Mouse (Mus musculus): ENCODE results near the gene Gjc2. TPM values are rescaled to one million over a fixed set of nuclear protein-coding genes. Genes with fewer than 3 reads are reported as not detected.
"Not testable (repeated sequence)": the region's sequence is repeated elsewhere in the genome, so short reads cannot be mapped to it uniquely, and the experiment has no call there.

Gjc2 gene
- total RNA-seq (2021): 1 to 10 TPM in 1 of 2 experiments, under 1 TPM in 1; 0.98 to 1.5 TPM

DNA sequence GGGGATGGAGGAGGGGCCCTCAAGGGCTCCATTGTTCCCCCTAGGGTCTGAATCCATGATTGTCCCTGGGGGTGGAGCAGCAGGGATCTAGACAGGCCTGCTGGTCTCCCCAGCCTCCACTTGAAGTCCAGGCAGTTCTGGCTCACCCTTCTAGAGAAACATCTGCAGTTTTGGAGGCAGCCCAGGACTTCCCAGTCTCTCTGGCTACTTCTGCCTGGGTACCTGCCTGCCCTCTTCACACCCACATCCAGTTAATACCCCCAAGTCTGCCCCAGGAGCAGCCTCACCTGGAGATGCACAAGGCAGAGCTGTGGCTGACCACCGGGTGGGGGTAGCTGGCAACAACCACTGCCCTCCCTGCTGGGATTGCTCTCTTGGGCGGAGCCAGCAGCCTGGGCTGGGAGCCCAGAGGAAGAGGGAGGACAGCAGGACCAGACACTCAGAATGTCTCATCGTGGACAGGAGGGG lies at the start of gene Gjc2:
Gene Gjc2 (minus strand): TSS at position 350 of the 468 bp plus-strand sequence.
- intact Hi-C loops (cut with DNase I): loop anchor here (5.0 kb wide), 1 partner anchor 81 kb away; no protein-coding TSS in a partner anchor
- peak; percentile 65 for DNase-seq (ENCODE audit: low spot score)

DNA sequence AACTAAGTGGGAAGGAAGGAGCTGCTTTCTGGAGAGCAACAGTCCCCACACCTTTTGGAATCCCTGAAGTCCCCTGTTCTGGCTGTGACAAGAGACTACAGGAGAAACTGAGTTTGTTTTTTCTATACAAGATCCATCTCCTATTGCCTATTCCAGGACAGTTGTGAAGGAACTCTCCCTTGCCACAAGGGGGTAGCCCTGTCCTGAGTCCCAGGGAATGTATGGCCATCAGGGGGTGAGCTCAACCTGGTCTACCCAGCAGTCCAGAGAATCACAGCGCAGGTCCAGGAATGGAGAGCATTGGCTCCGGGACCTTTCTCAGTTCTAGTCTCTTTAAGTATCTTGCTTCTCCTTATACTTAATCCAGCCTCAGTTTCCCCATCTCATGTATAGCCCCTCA lies 49.8 kb upstream of the Gjc2 start:
- intact Hi-C loops (cut with DNase I): no loop called here
- no peak for DNase-seq (ENCODE audit: low spot score)

DNA sequence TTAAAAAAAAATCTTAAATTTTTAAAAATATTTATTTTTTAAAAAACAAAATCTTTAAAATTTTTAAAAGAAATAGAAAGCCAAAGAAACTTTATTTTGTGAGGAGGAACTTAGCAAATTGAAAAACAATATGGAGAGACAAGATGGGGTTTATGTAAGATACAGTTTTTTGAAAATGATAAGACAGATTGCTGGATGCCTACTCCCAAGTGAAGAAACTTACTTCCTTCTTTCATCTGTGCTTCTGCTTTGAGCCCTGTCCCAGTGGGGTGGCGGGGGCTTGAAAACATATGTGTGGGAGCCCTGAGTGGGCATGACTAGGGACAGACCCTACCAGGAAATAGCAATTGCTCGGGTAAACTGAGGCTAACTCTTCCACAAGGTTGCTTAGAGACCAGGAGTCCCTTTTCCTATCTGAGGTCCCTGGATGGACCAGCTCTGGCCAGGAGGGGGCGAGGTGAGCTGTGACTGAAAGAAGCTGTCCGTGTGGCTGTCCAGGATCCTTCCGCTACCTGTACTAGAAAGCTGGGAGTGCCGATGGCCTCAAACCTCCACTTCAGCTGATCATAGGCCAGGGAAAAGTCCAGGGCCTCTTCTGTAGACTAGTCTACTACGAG lies 47.2 kb upstream of the Gjc2 start:
- intact Hi-C loops (cut with DNase I): no loop called here
- DNase-seq (ENCODE audit: low spot score): no peak

GRCm38 (mm10) chr11:59228122-59228953 lies 45.3 kb upstream of the Gjc2 start, which contains the start of gene Arf1:
TSS of gene Arf1 (minus strand) at chr11:59228270.
- intact Hi-C loops (cut with DNase I): loop anchor here (5.0 kb wide), 1 partner anchor 66 kb away; the partner anchor contains the start of gene Iba57

GRCm38 (mm10) chr11:59227604-59228121 lies 44.6 kb upstream of the Gjc2 start:
- intact Hi-C loops (cut with DNase I): loop anchor here (5.0 kb wide), 1 partner anchor 65 kb away; the partner anchor contains the start of gene Iba57
- DNase-seq (ENCODE audit: low spot score): no peak

More at GRCm38 (mm10) chr11:59228122-59228953, 45.3 kb upstream of the Gjc2 start, which contains the start of gene Arf1:
- DNase-seq (ENCODE audit: low spot score): peak; percentile 93

DNA sequence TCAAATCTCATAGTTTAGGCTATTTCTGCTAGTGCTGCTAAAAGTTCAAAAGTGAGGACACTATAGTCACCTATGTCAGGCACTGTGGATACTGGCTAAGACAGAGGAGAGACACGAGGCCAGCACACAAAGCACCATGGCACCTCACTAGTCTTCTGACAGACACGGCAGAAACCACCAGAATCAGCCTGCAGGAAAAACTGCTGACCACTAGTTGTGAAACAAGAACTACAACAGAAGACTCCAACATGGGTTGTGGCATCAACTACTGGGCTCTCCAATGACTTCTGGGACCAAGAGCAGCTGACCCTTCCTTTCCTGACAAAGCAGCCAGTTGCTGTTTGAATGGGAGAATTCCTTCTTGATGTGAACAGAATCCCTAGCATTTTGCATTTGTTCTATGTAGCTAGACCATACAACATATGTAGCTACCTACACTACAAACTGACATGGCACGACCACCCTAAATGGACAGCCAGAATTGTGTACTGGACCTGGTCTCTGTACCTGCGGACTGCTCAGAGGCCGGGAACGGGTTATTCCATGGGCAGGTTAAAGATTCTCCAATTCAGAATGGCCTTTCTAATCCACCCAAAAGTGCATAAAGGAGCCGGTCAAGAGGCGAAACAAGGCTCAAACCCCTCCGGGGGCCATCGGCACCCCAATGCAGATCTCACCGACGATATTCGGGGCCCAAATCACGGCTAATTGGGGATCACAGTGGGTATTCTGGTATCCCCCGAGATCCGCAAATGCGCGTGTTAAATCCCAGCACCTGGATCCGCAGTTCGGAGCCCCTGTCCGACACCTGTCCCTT lies 44.0 kb upstream of the Gjc2 start:
- intact Hi-C loops (cut with DNase I): loop anchor here (5.0 kb wide), 1 partner anchor 65 kb away; the partner anchor contains the start of gene Iba57
- no peak for DNase-seq (ENCODE audit: low spot score)

DNA sequence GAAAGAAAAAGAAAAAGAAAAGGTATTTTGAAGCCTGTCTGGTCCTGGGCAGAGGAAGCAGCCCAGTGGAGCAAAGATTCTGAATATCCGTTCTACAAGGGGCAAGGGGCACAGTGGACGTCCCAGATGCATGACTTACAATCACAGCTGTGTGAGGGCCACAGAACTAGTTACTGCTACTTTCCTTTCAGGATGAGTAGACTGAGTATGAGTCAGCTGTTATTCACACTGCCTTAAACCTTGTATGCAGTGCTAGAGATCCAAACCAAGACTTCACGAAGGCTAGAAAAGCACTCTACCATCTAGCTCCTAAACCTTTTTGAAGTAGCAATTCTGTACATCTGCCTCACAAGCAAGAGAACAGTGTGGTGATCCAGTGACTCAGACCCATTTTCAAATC lies 43.2 kb upstream of the Gjc2 start:
- DNase-seq (ENCODE audit: low spot score): no peak
- intact Hi-C loops (cut with DNase I): loop anchor here (5.0 kb wide), 1 partner anchor 64 kb away; the partner anchor contains the start of gene Iba57

DNA sequence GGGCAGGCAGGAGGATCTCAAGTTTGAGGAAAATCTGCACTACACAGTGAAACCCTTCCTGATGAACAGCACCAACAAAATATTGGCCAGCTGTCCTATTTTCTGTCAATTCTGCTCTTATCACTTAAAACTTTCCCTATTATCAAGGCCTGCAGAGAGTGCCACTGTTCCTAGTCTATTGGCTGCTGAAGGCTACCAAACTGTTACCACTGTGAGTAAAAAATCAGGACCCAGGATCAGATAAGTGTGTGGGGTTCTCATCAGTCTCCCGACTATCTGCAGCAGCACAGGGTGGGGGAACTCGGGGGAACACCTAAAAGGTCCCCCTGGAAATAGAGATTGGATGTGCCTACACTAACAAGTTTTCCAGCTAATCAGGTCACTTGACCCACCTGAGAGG lies 42.2 kb upstream of the Gjc2 start:
- no peak for DNase-seq (ENCODE audit: low spot score)
- intact Hi-C loops (cut with DNase I): loop anchor here (5.0 kb wide), 1 partner anchor 63 kb away; the partner anchor contains the start of gene Iba57

- intact Hi-C loops (cut with DNase I): no loop called here
- no peak for DNase-seq (ENCODE audit: low spot score)
Observed at GRCm38 (mm10) chr11:59224470-59224869, 41.5 kb upstream of the Gjc2 start.

DNA sequence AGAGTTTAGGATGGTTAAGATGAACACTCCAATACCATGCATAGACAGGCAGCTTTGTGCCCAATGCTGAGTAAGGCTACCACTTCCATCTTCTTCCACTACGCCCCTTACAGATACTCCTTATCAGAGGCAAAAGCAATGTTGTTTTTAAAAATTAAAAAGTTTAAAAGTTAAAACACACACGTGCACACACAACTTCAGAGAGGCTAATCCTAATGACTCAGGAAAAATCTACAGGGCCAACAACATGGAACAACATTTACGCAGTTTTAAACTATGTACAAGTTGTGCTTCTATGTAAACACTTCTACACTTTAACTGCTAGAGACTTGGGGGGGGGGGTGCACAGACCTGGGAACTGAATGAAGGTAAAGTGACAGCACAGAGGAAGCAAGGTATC lies 41.0 kb upstream of the Gjc2 start:
- intact Hi-C loops (cut with DNase I): no loop called here
- DNase-seq (ENCODE audit: low spot score): no peak

DNA sequence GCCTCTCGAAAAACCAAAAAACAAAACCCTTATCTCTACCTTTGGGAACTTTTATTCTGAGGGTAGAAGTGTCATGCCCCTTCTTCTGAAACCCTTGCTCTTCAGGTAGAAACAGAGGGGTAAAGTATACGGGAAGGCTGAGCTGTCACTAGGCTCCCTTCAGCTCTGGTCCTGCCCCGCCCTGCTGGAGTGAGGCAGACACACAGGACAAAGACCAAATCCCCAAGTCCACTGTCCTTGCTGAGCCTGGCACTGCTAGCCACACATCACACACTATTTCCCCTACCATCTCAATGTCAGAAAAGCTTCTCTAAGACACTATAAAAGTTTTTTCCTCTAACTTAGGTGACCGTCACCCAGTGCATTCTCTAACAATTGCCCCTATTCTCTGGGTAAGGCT lies 39.3 kb upstream of the Gjc2 start:
- intact Hi-C loops (cut with DNase I): no loop called here

GRCm38 (mm10) chr11:59221604-59222003 lies 38.6 kb upstream of the Gjc2 start:
- no peak for DNase-seq (ENCODE audit: low spot score)
- intact Hi-C loops (cut with DNase I): no loop called here

More for the DNA sequence above, 39.3 kb upstream of the Gjc2 start:
- no peak for DNase-seq (ENCODE audit: low spot score)

DNA sequence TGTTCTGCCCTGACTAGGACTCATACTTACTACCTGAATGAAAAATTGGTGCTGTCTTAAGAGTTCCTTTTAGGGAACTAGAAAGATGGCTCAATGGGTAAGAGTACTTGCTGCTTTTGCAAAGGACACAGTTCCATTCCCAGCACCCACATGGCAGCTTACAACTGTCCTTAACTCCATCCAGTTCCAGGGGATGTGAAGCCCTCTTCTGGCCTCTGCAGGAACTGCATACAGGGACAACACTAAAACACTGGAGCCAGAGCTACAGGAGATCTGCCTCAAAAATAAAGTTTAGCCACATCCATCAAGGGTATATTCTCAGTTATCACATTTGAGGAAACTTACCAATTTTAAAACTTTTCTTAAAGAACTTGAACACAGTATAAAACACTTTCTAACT lies 36.1 kb upstream of the Gjc2 start:
- DNase-seq (ENCODE audit: low spot score): no peak
- intact Hi-C loops (cut with DNase I): no loop called here

DNA sequence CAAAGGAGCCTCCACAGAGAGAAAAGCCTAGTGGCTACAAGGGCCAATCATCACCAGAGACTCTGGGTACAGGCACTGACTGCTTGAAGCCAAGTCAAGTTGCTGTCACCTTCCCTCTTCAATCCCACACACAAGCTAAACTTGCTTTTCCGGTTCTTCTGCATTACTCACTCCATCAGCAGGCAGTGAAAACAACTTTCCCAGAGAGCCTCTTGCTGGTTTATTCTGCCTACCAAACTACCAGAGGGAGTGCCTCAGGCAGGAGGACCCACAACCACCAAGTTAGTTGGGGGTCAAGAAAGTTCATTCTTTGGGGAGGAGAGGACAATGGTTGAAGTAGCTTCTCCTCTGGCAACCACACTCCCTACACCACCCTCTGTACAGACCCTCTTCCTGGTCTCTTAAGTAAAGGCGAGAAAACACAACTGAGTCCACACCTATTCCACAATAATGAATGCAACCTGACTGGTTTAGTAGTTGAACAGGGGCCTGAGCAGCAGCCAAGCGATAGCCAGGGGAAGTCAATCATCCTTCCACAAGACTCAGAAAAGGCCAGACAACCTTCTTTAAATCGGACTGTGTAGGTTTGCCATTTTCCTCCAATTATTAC lies 35.5 kb upstream of the Gjc2 start:
- DNase-seq (ENCODE audit: low spot score): no peak
- intact Hi-C loops (cut with DNase I): no loop called here

DNA sequence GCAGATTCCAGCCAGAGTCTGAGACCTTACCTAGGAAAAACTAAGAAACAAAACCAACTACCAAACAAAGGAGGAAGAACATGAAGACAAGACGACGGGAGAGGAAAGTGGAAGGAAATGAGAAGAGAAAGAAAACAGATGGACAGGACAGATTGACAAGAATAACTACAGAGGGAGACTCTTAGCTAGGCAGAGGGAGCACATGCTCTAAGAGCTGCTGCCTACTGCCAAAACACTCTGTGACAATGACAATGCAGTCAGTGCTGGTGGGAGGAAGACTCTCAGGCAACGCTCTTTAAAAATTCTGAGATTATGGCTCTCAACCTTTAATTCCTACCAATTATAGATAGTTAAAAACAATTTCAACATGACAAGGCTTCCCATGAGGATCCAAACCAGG lies 33.9 kb upstream of the Gjc2 start:
- DNase-seq (ENCODE audit: low spot score): no peak
- intact Hi-C loops (cut with DNase I): no loop called here

GRCm38 (mm10) chr11:59212892-59213494 lies 30.0 kb upstream of the Gjc2 start:
- no peak for DNase-seq (ENCODE audit: low spot score)
- intact Hi-C loops (cut with DNase I): no loop called here

DNA sequence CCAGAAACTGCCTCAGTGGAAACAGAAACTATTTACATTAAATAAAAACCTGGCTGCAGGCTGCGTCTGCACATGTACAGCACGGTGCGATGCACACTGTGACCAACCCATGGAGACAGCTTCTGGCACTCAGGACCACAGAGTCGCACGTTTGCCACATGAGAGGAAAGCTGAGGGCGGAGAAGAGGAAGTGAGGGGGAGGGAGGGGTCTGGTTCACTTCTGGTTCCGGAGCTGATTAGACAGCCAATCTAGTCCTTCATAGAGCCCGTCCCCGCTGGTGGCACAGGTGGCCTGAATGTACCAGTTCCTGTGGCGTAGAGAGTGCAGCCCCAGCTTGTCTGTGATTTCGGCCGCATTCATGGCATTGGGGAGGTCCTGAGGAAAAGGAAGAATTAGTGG lies 29.3 kb upstream of the Gjc2 start:
- DNase-seq (ENCODE audit: low spot score); intact Hi-C loops (cut with DNase I): not testable (repeated sequence)

GRCm38 (mm10) chr11:59211561-59211960 lies 28.5 kb upstream of the Gjc2 start:
- intact Hi-C loops (cut with DNase I); DNase-seq (ENCODE audit: low spot score): not testable (repeated sequence)

DNA sequence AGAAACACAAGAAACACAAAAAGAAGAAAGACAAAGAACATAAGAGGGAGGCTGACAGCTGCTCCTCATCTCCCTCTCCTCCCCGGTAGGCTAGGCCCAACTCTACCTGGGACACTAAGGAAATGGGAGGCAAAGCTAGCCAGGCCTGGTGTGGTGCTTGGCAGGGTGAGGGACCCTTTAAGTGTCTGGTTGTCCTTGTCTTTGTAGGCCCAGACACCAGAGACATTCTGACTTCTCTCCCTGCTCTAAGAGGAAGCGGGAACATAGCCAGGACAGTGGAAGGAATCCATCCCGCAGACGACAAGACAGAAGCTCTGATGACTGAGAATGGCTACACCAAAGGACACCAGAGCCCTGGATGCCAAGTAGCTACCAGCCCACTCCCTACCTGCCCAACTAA lies 27.0 kb upstream of the Gjc2 start:
- intact Hi-C loops (cut with DNase I): no loop called here
- DNase-seq (ENCODE audit: low spot score): no peak
